ENCODE assay signal across 14 mouse cellular contexts in genomic region chr1:125996540-125996939, GRCm38 (mm10).
DNase-seq lines count a peak whose midpoint lies in the region; ATAC-seq and TF ChIP-seq lines count a peak whose summit lies in the region.
"Had no signal": no experiment of that assay in that cellular context is flagged by ENCODE, and none has a peak within 500 bp of the region (broad histone marks: within the 10 kb centered on the region; RNA-seq: fewer than 3 reads in every experiment).

No protein-coding gene starts in this region.

- no peaks in the 10 kb centered on the region for H3K9me3 ChIP-seq in forebrain, embryonic 14.5 days (replicated peaks; ENCODE audit: control insufficient read depth, low read length)
- no peaks in the 10 kb centered on the region for H3K9me3 ChIP-seq in forebrain, embryonic 13.5 days (replicated peaks)
- no peaks in the 10 kb centered on the region for H3K9me3 ChIP-seq in hindbrain, embryonic 10.5 days
- H3K9me3 ChIP-seq in limb, embryonic 14.5 days (ENCODE audit: control insufficient read depth, low read length) = no peaks in the 10 kb centered on the region
- H3K9me3 ChIP-seq: heart, embryonic 15.5 days; limb, embryonic 15.5 days had no signal

- no peaks in the 10 kb centered on the region for H3K36me3 ChIP-seq in forebrain, embryonic 14.5 days (ENCODE audit: control insufficient read depth, insufficient read depth, low read length)
- no peaks in the 10 kb centered on the region for H3K36me3 ChIP-seq in forebrain, embryonic 13.5 days (ENCODE audit: poor library complexity, severe bottlenecking)
- no peaks in the 10 kb centered on the region for H3K36me3 ChIP-seq in hindbrain, embryonic 10.5 days
- H3K36me3 ChIP-seq in limb, embryonic 14.5 days (ENCODE audit: control insufficient read depth, insufficient read depth, low read length) = no peaks in the 10 kb centered on the region
- H3K36me3 ChIP-seq: heart, embryonic 15.5 days; limb, embryonic 15.5 days had no signal

- 82% methylated on average over 3 of the region's 3 CpGs for WGBS in forebrain, embryonic 14.5 days
- WGBS in forebrain, embryonic 13.5 days = 73% methylated on average over 3 of the region's 3 CpGs
- WGBS in hindbrain, embryonic 10.5 days = 39% methylated on average over 3 of the region's 3 CpGs
- 24% methylated on average over 3 of the region's 3 CpGs for WGBS in limb, embryonic 14.5 days

- no peaks in the 10 kb centered on the region for H3K27me3 ChIP-seq in forebrain, embryonic 14.5 days (replicated peaks; ENCODE audit: control insufficient read depth, insufficient read depth, low read length)
- H3K27me3 ChIP-seq in forebrain, embryonic 13.5 days = no peaks in the 10 kb centered on the region
- no peaks in the 10 kb centered on the region for H3K27me3 ChIP-seq in hindbrain, embryonic 10.5 days (ENCODE audit: insufficient read depth, poor library complexity, severe bottlenecking)
- no peaks in the 10 kb centered on the region for H3K27me3 ChIP-seq in limb, embryonic 14.5 days (ENCODE audit: control insufficient read depth, insufficient read depth, low read length)
- H3K27me3 ChIP-seq: heart, embryonic 15.5 days; limb, embryonic 15.5 days had no signal

- no peak overlapping the region for H3K4me2 ChIP-seq in forebrain, embryonic 14.5 days (ENCODE audit: low read length)
- H3K4me2 ChIP-seq in forebrain, embryonic 13.5 days = no peak overlapping the region
- H3K4me2 ChIP-seq in limb, embryonic 14.5 days (replicated peaks; ENCODE audit: low read depth, low read length, severe bottlenecking) = no peak overlapping the region
- H3K4me2 ChIP-seq: heart, embryonic 15.5 days; limb, embryonic 15.5 days had no signal

- ATAC-seq in forebrain, embryonic 14.5 days = 0 out of 2 replicates have a peak, but pooled peaks have one; percentile 37
- no peak for ATAC-seq in forebrain, embryonic 13.5 days
- peak; percentile 81 for ATAC-seq in limb, embryonic 14.5 days (ENCODE audit: low FRiP score, low read depth)

- H3K9ac ChIP-seq in forebrain, embryonic 14.5 days (ENCODE audit: low read length) = no peak overlapping the region
- no peak overlapping the region for H3K9ac ChIP-seq in forebrain, embryonic 13.5 days
- no peak overlapping the region for H3K9ac ChIP-seq in limb, embryonic 14.5 days (ENCODE audit: low read depth, low read length, severe bottlenecking)
- H3K9ac ChIP-seq: heart, embryonic 15.5 days; limb, embryonic 15.5 days had no signal

- no peak overlapping the region for H3K27ac ChIP-seq in forebrain, embryonic 14.5 days (ENCODE audit: low read depth, low read length)
- no peak overlapping the region for H3K27ac ChIP-seq in forebrain, embryonic 13.5 days
- peak overlapping the region; percentile 74 for H3K27ac ChIP-seq in hindbrain, embryonic 10.5 days
- H3K27ac ChIP-seq in limb, embryonic 14.5 days (replicated peaks; ENCODE audit: low read depth, low read length) = no peak overlapping the region
- H3K27ac ChIP-seq: heart, embryonic 15.5 days; limb, embryonic 15.5 days; macrophage had no signal

- no peak overlapping the region for H3K4me3 ChIP-seq in forebrain, embryonic 14.5 days (ENCODE audit: low read depth, low read length)
- no peak overlapping the region for H3K4me3 ChIP-seq in forebrain, embryonic 13.5 days
- H3K4me3 ChIP-seq in hindbrain, embryonic 10.5 days = no peak overlapping the region
- H3K4me3 ChIP-seq in limb, embryonic 14.5 days (replicated peaks; ENCODE audit: low read length) = no peak overlapping the region
- H3K4me3 ChIP-seq: heart, embryonic 15.5 days; limb, embryonic 15.5 days had no signal

- peak; percentile 14 for DNase-seq in forebrain, embryonic 14.5 days (ENCODE audit: low spot score)
- peak; percentile 27 for DNase-seq in brain, adult 2 months (ENCODE audit: low read depth, low spot score)
- DNase-seq in hindbrain, embryonic 10.5 days (ENCODE audit: low spot score) = peak; percentile 33
- DNase-seq in limb, embryonic 14.5 days (ENCODE audit: low spot score) = peak; percentile 42
- no peak for DNase-seq in spleen, postnatal 10 days (ENCODE audit: low spot score in 2 of 2)
- no peak for DNase-seq in yolk sac, embryonic 10.5 days (ENCODE audit: low spot score)
- DNase-seq in heart, adult 9 months (ENCODE audit: low spot score in 2 of 2) = no peak
- DNase-seq: adrenal gland, postnatal 10 days; cerebellum, adult 8-10 months; kidney, adult 8-10 months had no signal

- H3K4me1 ChIP-seq in forebrain, embryonic 14.5 days (ENCODE audit: control insufficient read depth, insufficient read depth, low read length) = no peaks in the 10 kb centered on the region
- H3K4me1 ChIP-seq in forebrain, embryonic 13.5 days = no peaks in the 10 kb centered on the region
- H3K4me1 ChIP-seq in hindbrain, embryonic 10.5 days (replicated peaks) = peaks cover 14% of the 10 kb centered on the region
- H3K4me1 ChIP-seq in limb, embryonic 14.5 days (ENCODE audit: control insufficient read depth, insufficient read depth, low read length) = no peaks in the 10 kb centered on the region
- H3K4me1 ChIP-seq: heart, embryonic 15.5 days had no signal

- TF ChIP-seq POLR2A in limb, embryonic 14.5 days (IDR thresholded peaks at IDR 0.05; ENCODE audit: borderline replicate concordance, extremely low read depth, insufficient read depth, insufficient read length) = no peak

Comparison
In these comparisons a context has a peak if more than half of its experiments do, and no peak if none do; other contexts are left out.
1. DNase-seq: peak in forebrain, embryonic 14.5 days (single experiment), brain, adult 2 months (single experiment), hindbrain, embryonic 10.5 days (single experiment) and limb, embryonic 14.5 days (single experiment); none in spleen, postnatal 10 days (0 of 2), yolk sac, embryonic 10.5 days (single experiment) and heart, adult 9 months (0 of 2).